Mouse (Mus musculus) neural tube, embryonic 15.5 days (tissue): ENCODE measurements around the gene Cldn20. TPM values are rescaled to one million over a fixed set of nuclear protein-coding genes. Genes with fewer than 3 reads are reported as not detected.

Experiments used
- ATAC-seq: fragments of 200-750 bp; cut with Nextera tagmentation; 2 replicates; pipeline ENCODE4 v1.8.0; 2017; ENCODE audit warnings: mild to moderate bottlenecking, moderate TSS enrichment, moderate library complexity; ENCODE audit not compliant: low FRiP score
- H3K27ac ChIP-seq: fragments of 300-500 bp; sonication (generic); replicated peaks from 2 replicates; pipeline ENCODE4 v1.5.1; 2015; ENCODE audit warnings: mild to moderate bottlenecking, inconsistent platforms
- H3K27me3 ChIP-seq: fragments of 300-500 bp; sonication (generic); replicated peaks from 2 replicates; pipeline ENCODE4 v1.6.1; 2015; ENCODE audit warnings: inconsistent platforms
- H3K36me3 ChIP-seq: fragments of 300-500 bp; sonication (generic); 2 replicates; pipeline ENCODE4 v1.6.1; 2015; ENCODE audit warnings: inconsistent platforms
- H3K4me1 ChIP-seq: fragments of 300-500 bp; sonication (generic); 2 replicates; pipeline ENCODE4 v1.6.1; 2015; ENCODE audit warnings: inconsistent platforms
- H3K4me2 ChIP-seq: fragments of 300-500 bp; sonication (generic); 2 replicates; pipeline ENCODE4 v1.6.1; 2015; ENCODE audit warnings: inconsistent platforms, mild to moderate bottlenecking, moderate library complexity
- H3K4me3 ChIP-seq: fragments of 300-500 bp; sonication (generic); replicated peaks from 2 replicates; pipeline ENCODE4 v1.5.1; 2015; ENCODE audit warnings: mild to moderate bottlenecking, inconsistent platforms
- H3K9ac ChIP-seq: fragments of 300-500 bp; sonication (generic); replicated peaks from 2 replicates; pipeline ENCODE4 v1.6.1; 2015; ENCODE audit warnings: mild to moderate bottlenecking, inconsistent platforms
- H3K9me3 ChIP-seq: fragments of 300-500 bp; sonication (generic); replicated peaks from 2 replicates; pipeline ENCODE4 v1.6.1; 2016; ENCODE audit warnings: inconsistent platforms
- WGBS: fragments of 180-500 bp; shearing (Covaris S2); methylation state at CpG from one replicate; pipeline ENCODE4 v1.1.7; 2015; ENCODE audit warnings: mixed read lengths; 5-methylcytosine and 5-hydroxymethylcytosine counted together
- polyA plus RNA-seq: library from polyadenylated mRNA; unstranded; fragments of >200 nt; fragmentation: Nextera tagmentation; extraction: Ambion mirVana; gene quantifications from 2 replicates; pipeline ENCODE4 v1.2.1, GENCODE M21; 2015

Cldn20 gene
- polyA plus RNA-seq, 1 experiment from 2014 or later: not detected

GRCm38 (mm10) chr17:3530549-3530948 is 1.8 kb upstream of the Cldn20 start:
- no peak overlapping the region for H3K27ac ChIP-seq
- WGBS: 70% methylated on average over 7 of the region's 7 CpGs
- H3K36me3 ChIP-seq: no peaks in the 10 kb centered on the region
- H3K9ac ChIP-seq: no peak overlapping the region
- H3K4me1 ChIP-seq: no peaks in the 10 kb centered on the region
- ATAC-seq: no peak
- H3K4me2 ChIP-seq: no peak overlapping the region
- no peaks in the 10 kb centered on the region for H3K9me3 ChIP-seq
- no peaks in the 10 kb centered on the region for H3K27me3 ChIP-seq
- H3K4me3 ChIP-seq: no peak overlapping the region

DNA sequence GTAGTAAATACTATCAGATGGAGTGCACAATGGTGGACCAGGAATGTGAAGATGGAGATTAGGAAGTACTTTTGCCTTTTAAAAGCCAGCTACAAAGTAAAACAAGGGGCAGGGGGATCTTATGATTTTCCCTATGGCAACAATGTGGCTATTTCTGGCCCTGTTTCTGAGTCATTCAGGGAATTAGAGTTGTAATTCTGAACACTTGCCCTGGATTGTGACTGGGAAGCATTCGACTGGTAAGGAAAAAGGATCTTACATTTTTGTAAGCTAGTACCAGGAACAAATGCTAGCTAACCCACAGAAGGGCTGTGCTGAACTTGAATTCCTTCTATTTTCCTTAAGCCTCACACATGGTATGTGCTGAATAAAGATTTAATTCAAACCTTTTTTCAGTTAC is 713 bp upstream of the Cldn20 start:
- 82% methylated on average over 1 of the region's 1 CpGs for WGBS

DNA sequence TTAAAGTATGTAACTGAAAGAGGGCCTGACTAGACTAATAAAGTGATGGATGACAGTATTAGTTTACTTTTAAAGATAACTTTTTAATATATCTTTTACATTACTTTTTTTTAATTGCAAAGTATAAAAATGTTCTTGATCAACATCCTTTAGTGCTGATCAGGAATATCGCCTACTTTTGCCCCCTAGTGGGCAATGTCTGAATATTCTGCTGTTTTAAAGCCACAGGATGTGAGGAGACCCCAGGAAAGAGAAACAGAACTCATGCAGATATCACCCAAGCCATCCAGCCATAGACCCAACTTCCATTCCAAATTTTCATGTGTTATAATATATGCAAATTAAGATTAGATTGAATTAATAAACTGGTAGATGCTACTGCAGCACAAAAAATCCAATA is 1.1 kb downstream of the Cldn20 start:
- 36% methylated on average over 1 of the region's 1 CpGs for WGBS
- Histone ChIP-seq H3K4me1 (no peaks in the 10 kb centered on the region), H3K36me3 (no peaks in the 10 kb centered on the region), H3K27me3 (no peaks in the 10 kb centered on the region), H3K9me3 (no peaks in the 10 kb centered on the region), H3K9ac (no peak overlapping the region), H3K27ac (no peak overlapping the region), H3K4me3 (no peak overlapping the region), H3K4me2 (no peak overlapping the region)
- ATAC-seq: no peak; the same call in 1 of the 2 replicates

More for the DNA sequence above, 713 bp upstream of the Cldn20 start:
- no peak overlapping the region for H3K9ac ChIP-seq
- ATAC-seq: no peak
- no peaks in the 10 kb centered on the region for H3K4me1 ChIP-seq
- H3K27ac ChIP-seq: no peak overlapping the region
- no peaks in the 10 kb centered on the region for H3K36me3 ChIP-seq
- H3K4me3 ChIP-seq: no peak overlapping the region
- no peak overlapping the region for H3K4me2 ChIP-seq
- H3K27me3 ChIP-seq: no peaks in the 10 kb centered on the region
- H3K9me3 ChIP-seq: no peaks in the 10 kb centered on the region

GRCm38 (mm10) chr17:3540304-3540703 is 8.0 kb downstream of the Cldn20 start:
- H3K4me3 ChIP-seq: no peak overlapping the region
- H3K9ac ChIP-seq: no peak overlapping the region
- no peak overlapping the region for H3K4me2 ChIP-seq
- no peak overlapping the region for H3K27ac ChIP-seq
- no peaks in the 10 kb centered on the region for H3K27me3 ChIP-seq
- 97% methylated on average over 2 of the region's 2 CpGs for WGBS
- no peaks in the 10 kb centered on the region for H3K4me1 ChIP-seq
- ATAC-seq: no peak
- no peaks in the 10 kb centered on the region for H3K9me3 ChIP-seq
- H3K36me3 ChIP-seq: peaks cover 9% of the 10 kb centered on the region

- Histone ChIP-seq H3K9ac (no peak overlapping the region), H3K9me3 (no peaks in the 10 kb centered on the region), H3K4me1 (no peaks in the 10 kb centered on the region), H3K4me3 (no peak overlapping the region), H3K36me3 (peaks cover 9% of the 10 kb centered on the region), H3K4me2 (no peak overlapping the region), H3K27ac (no peak overlapping the region), H3K27me3 (no peaks in the 10 kb centered on the region)
- WGBS: 88% methylated on average over 5 of the region's 5 CpGs
- ATAC-seq: no peak
Observed at GRCm38 (mm10) chr17:3541033-3541432, 8.7 kb downstream of the Cldn20 start.

DNA sequence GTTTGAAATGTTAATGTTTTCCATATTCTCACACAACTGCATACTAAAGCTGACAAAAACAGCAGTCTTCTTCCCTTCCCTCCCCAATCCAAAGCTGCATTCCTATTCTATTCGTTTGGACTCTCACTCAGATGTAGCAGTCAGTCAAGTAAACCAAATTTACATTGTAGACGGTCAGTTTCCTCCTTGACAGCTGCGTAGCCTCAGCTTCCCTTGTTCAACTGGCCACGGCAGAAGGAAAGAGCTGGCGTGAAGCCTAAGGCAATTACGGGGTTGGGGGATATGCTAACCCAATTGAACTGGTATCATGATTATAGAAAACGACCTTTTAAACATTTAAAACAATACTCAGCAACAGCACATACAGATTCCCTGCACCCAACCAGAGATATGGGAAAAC is 15.4 kb downstream of the Cldn20 start:
- no peak overlapping the region for H3K27ac ChIP-seq
- ATAC-seq: no peak
- no peaks in the 10 kb centered on the region for H3K9me3 ChIP-seq
- no peak overlapping the region for H3K4me3 ChIP-seq
- 0 out of 2 replicates have a peak, but pooled peaks cover 2% of the 10 kb centered on the region for H3K36me3 ChIP-seq
- H3K9ac ChIP-seq: no peak overlapping the region
- H3K4me1 ChIP-seq: no peaks in the 10 kb centered on the region
- WGBS: 63% methylated on average over 7 of the region's 7 CpGs
- no peak overlapping the region for H3K4me2 ChIP-seq
- no peaks in the 10 kb centered on the region for H3K27me3 ChIP-seq

DNA sequence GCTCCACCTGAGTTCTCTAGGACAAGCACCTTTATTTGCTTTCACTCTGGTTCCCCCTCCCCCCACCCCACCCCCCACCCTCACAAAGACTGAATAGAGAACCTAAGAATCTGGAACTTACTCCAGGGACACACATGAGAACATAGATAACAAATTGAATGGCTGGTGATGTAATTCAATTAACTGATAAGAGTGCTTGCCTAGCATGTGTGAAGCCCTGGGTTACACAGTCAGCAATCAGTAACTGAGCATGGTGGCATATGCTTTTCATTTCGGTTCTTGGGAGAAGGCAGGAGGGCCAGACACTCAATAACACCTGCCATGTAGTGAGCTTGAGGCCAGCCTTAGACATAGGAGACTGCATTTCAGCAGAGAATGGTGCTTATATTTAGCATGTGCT is 23.9 kb downstream of the Cldn20 start:
- Histone ChIP-seq H3K4me3 (no peak overlapping the region), H3K27ac (no peak overlapping the region), H3K9ac (no peak overlapping the region), H3K27me3 (no peaks in the 10 kb centered on the region), H3K4me2 (peak overlapping the region; percentile 66; the same call in 1 of the 2 replicates), H3K36me3 (peaks cover 3% of the 10 kb centered on the region; the same call in 1 of the 2 replicates), H3K9me3 (no peaks in the 10 kb centered on the region), H3K4me1 (peaks cover 15% of the 10 kb centered on the region)
- WGBS: 83% methylated on average over 1 of the region's 1 CpGs
- ATAC-seq: no peak

- under 1% methylated on average over 60 of the region's 60 CpGs for WGBS
- no peaks in the 10 kb centered on the region for H3K9me3 ChIP-seq
- peak within 1 kb of the TSS; percentile 75 for H3K4me3 ChIP-seq
- H3K36me3 ChIP-seq: peaks cover 3% of the 10 kb centered on the region; the same call in 1 of the 2 replicates
- peak; percentile 100 for ATAC-seq
- peaks cover 15% of the 10 kb centered on the region for H3K4me1 ChIP-seq
- H3K27me3 ChIP-seq: no peaks in the 10 kb centered on the region
- H3K4me2 ChIP-seq: peak within 1 kb of the TSS; percentile 66
- H3K9ac ChIP-seq: peak within 1 kb of the TSS; percentile 62
- H3K27ac ChIP-seq: peak within 1 kb of the TSS; percentile 95
Observed at GRCm38 (mm10) chr17:3557331-3558311, 25.3 kb downstream of the Cldn20 start, which contains the start of gene Tfb1m. Gene Tfb1m (minus strand): TSS chr17:3557781.

- Histone ChIP-seq H3K4me3 (peak overlapping the region; percentile 75), H3K4me2 (peak overlapping the region; percentile 66), H3K27me3 (no peaks in the 10 kb centered on the region), H3K9me3 (no peaks in the 10 kb centered on the region), H3K36me3 (peaks cover 3% of the 10 kb centered on the region; the same call in 1 of the 2 replicates), H3K4me1 (peaks cover 15% of the 10 kb centered on the region), H3K9ac (no peak overlapping the region), H3K27ac (peak overlapping the region; percentile 95)
- no peak for ATAC-seq
- WGBS: 51% methylated on average over 9 of the region's 9 CpGs
Observed at GRCm38 (mm10) chr17:3558356-3558870, 26.1 kb downstream of the Cldn20 start.

DNA sequence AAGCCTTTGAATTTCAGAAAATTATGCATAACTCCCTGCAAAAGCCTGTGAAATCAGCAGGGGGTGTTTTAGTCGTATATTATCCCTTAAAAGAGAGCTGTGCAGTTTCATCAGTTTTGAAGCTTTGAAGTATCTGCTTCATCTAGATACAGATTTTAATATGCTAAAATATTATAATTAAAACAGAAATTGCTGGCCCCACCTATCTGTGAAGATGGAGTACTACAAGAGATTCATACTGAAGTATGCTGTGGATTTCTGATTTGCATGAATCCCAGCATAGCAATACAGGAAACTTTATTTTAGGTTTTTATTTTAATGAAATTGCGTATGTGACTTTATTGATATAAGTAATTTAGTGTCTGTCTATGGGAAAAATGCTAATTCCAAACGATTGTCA is 28.2 kb downstream of the Cldn20 start:
- 72% methylated on average over 3 of the region's 3 CpGs for WGBS
- Histone ChIP-seq H3K9ac (no peak overlapping the region), H3K4me2 (no peak overlapping the region), H3K9me3 (no peaks in the 10 kb centered on the region), H3K4me1 (peaks cover 15% of the 10 kb centered on the region), H3K4me3 (no peak overlapping the region), H3K36me3 (no peaks in the 10 kb centered on the region), H3K27ac (no peak overlapping the region), H3K27me3 (no peaks in the 10 kb centered on the region)
- ATAC-seq: no peak

- no peak overlapping the region for H3K9ac ChIP-seq
- no peak for ATAC-seq
- WGBS: 60% methylated on average over 8 of the region's 8 CpGs
Observed at GRCm38 (mm10) chr17:3562405-3562804, 30.1 kb downstream of the Cldn20 start.

DNA sequence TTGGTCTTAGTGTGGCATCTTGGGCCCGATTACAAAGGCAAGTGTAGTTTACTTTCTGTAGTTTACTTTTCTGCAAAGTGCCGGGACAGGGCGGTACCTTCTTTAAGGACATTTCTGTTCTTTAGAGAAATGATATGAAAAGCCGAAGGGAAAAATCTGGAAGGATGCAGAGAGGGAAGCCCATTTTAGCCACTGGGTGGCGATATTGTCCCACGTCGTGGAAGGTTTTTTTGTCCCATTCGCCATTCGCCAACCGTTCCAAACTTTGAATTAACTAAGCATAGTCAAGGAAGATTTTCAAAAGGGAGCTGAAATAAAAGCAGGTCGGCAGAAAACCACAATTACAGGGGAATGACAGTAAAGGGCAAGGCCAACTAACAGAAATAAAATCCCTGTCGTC is 38.5 kb downstream of the Cldn20 start:
- Histone ChIP-seq H3K36me3 (no peaks in the 10 kb centered on the region), H3K4me3 (no peak overlapping the region), H3K4me2 (peak overlapping the region; percentile 28; the same call in 1 of the 2 replicates), H3K27ac (no peak overlapping the region), H3K4me1 (peaks cover 3% of the 10 kb centered on the region; the same call in 1 of the 2 replicates), H3K9me3 (no peaks in the 10 kb centered on the region), H3K27me3 (no peaks in the 10 kb centered on the region), H3K9ac (no peak overlapping the region)
- no peak for ATAC-seq
- WGBS: 3% methylated on average over 12 of the region's 12 CpGs

More at GRCm38 (mm10) chr17:3562405-3562804, 30.1 kb downstream of the Cldn20 start:
- Histone ChIP-seq H3K27ac (no peak overlapping the region), H3K4me3 (no peak overlapping the region), H3K36me3 (no peaks in the 10 kb centered on the region), H3K4me2 (no peak overlapping the region), H3K9me3 (no peaks in the 10 kb centered on the region), H3K27me3 (no peaks in the 10 kb centered on the region), H3K4me1 (peaks cover 8% of the 10 kb centered on the region)
